Mouse (Mus musculus) megakaryocyte, embryonic 14.5 days (primary cell): ENCODE measurements around the gene Ccdc162.

ENCODE experiments used
- FLI1 ChIP-seq: IDR thresholded peaks from 2 replicates; pipeline ENCODE4 v1.6.1; 2012; ENCODE audit warnings: low read length, inconsistent platforms, mixed read lengths
- GATA1 ChIP-seq: IDR thresholded peaks from 3 replicates; pipeline ENCODE4 v1.6.1; 2012; ENCODE audit warnings: mixed read lengths, low read length, inconsistent platforms, borderline replicate concordance

DNA sequence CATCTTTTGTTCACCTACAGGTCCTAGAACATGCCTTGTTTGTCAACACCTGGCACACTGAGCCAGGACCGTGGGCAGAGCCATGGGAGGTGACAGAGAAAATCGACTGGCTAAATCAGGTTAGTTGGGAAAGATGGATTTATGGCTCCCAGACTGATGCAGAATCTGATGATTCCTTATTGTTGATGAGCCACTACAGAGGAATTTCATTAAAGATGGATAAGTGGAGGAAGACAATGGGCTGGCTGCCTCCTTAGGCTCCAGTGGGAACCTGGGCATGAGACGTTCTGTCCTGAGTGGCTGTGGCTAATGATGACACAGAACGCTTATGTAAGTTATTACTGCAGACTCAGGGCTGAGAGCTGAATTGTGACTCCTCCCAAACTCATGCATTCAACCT lies 162.7 kb downstream of the Ccdc162 start:
- TF ChIP-seq GATA1 = no peak
- TF ChIP-seq FLI1 = no peak
